Mouse (Mus musculus): ENCODE data around the gene Prss37.

Gene Prss37

GRCm38 (mm10) chr6:40519408-40519807 lies at the start of gene Prss37:
Prss37 (minus strand) TSS chr6:40519508.
- no peak for DNase-seq

GRCm38 (mm10) chr6:40554950-40555349 lies 35.6 kb upstream of the Prss37 start, which contains the start of gene Olfr461:
Olfr461 (minus strand) TSS chr6:40555050.
- no peak for DNase-seq

GRCm38 (mm10) chr6:40544690-40545089 lies 25.4 kb upstream of the Prss37 start:
- DNase-seq: no peak

GRCm38 (mm10) chr6:40493229-40493628 lies 26.1 kb downstream of the Prss37 start, which contains the start of gene Tas2r108:
Tas2r108 (plus strand) TSS chr6:40493529.
- no peak for DNase-seq

- no peak for DNase-seq
Measured at GRCm38 (mm10) chr6:40490933-40491332, 28.4 kb downstream of the Prss37 start, which contains the start of gene Tas2r137. Tas2r137 (plus strand) TSS chr6:40491233.

- DNase-seq: no peak
Measured at GRCm38 (mm10) chr6:40482318-40482717, 37.0 kb downstream of the Prss37 start.

GRCm38 (mm10) chr6:40479705-40480104 lies 39.6 kb downstream of the Prss37 start:
- no peak for DNase-seq

- DNase-seq: no peak
Measured at GRCm38 (mm10) chr6:40476132-40476531, 43.2 kb downstream of the Prss37 start.

- no peak for DNase-seq
Measured at GRCm38 (mm10) chr6:40471720-40472010, 47.6 kb downstream of the Prss37 start.

GRCm38 (mm10) chr6:40470916-40471719 lies 48.2 kb downstream of the Prss37 start, which contains the start of gene Ssbp1:
Ssbp1 (plus strand) TSS chr6:40471352.
- peak; percentile 91 for DNase-seq

- DNase-seq: no peak
Measured at GRCm38 (mm10) chr6:40465710-40466109, 53.6 kb downstream of the Prss37 start.
